Mouse (Mus musculus): ENCODE measurements around the gene Sstr3. TPM values are rescaled to one million over a fixed set of nuclear protein-coding genes. Genes with fewer than 3 reads are reported as not detected.

Sstr3 gene
- polyA plus RNA-seq, 1 experiment from 2014 or later, result 0.18 TPM

DNA sequence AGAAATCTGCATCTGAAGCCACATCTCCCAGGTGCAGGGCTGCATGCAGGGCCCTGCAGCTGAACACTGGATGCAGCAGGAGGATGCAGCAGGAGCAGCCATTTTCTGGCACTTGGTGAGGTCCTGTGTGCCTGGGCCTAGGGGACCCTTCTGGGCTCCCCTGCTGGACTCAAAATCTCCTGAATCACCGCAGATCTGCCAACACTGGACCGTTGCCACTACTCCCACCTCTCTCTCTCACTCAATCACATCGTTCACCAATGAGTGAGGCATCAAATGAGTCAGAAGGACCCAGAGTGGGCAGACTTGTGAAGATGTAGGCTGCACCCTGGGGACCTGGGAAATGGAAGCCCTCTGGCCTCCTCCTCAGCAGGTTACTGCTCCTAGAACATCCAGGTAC lies 3.4 kb downstream of the Sstr3 start:
- no peak for ATAC-seq (ENCODE audit: low FRiP score, low TSS enrichment)
- 81% methylated on average over 3 of the region's 3 CpGs for WGBS
- no peak overlapping the region for H3K27ac ChIP-seq (replicated peaks; ENCODE audit: low read depth, low read length)

GRCm38 (mm10) chr15:78535723-78536421 lies 8.6 kb downstream of the Sstr3 start:
- H3K27me3 ChIP-seq (ENCODE audit: control insufficient read depth, insufficient read depth, low read length), result no peaks in the 10 kb centered on the region
- H3K36me3 ChIP-seq (ENCODE audit: control insufficient read depth, insufficient read depth, low read length), result no peaks in the 10 kb centered on the region
- H3K9ac ChIP-seq (replicated peaks; ENCODE audit: low read length), result 0 out of 2 replicates have a peak overlapping the region, but pooled peaks have one; percentile 16
- 32% methylated on average over 10 of the region's 10 CpGs for WGBS
- H3K4me2 ChIP-seq (ENCODE audit: low read length), result no peak overlapping the region
- H3K4me3 ChIP-seq (replicated peaks; ENCODE audit: low read depth, low read length), result no peak overlapping the region
- no peaks in the 10 kb centered on the region for H3K9me3 ChIP-seq (ENCODE audit: control insufficient read depth, low read length)
- no peak for ATAC-seq (ENCODE audit: low FRiP score, low TSS enrichment)
- peak; percentile 66 for DNase-seq
- H3K27ac ChIP-seq (replicated peaks; ENCODE audit: low read depth, low read length), result peak overlapping the region; percentile 57
- H3K4me1 ChIP-seq (ENCODE audit: control insufficient read depth, insufficient read depth, low read length), result peaks cover 17% of the 10 kb centered on the region; the same call in 1 of the 2 replicates

More for the DNA sequence above, 3.4 kb downstream of the Sstr3 start:
- Histone ChIP-seq H3K9ac (replicated peaks; ENCODE audit: low read length) (no peak overlapping the region), H3K27me3 (ENCODE audit: control insufficient read depth, insufficient read depth, low read length) (no peaks in the 10 kb centered on the region), H3K9me3 (ENCODE audit: control insufficient read depth, low read length) (no peaks in the 10 kb centered on the region), H3K4me2 (ENCODE audit: low read length) (no peak overlapping the region), H3K4me1 (ENCODE audit: control insufficient read depth, insufficient read depth, low read length) (peaks cover 10% of the 10 kb centered on the region), H3K36me3 (ENCODE audit: control insufficient read depth, insufficient read depth, low read length) (no peaks in the 10 kb centered on the region), H3K4me3 (replicated peaks; ENCODE audit: low read depth, low read length) (no peak overlapping the region)
- DNase-seq, result no peak

- H3K9me3 ChIP-seq (ENCODE audit: control insufficient read depth, low read length), result no peaks in the 10 kb centered on the region
- H3K4me3 ChIP-seq (replicated peaks; ENCODE audit: low read depth, low read length), result no peak overlapping the region
- peaks cover 28% of the 10 kb centered on the region for H3K4me1 ChIP-seq (ENCODE audit: control insufficient read depth, insufficient read depth, low read length)
- 80% methylated on average over 10 of the region's 10 CpGs for WGBS
- no peak for ATAC-seq (ENCODE audit: low FRiP score, low TSS enrichment)
- no peak overlapping the region for H3K27ac ChIP-seq (replicated peaks; ENCODE audit: low read depth, low read length)
- H3K27me3 ChIP-seq (ENCODE audit: control insufficient read depth, insufficient read depth, low read length), result no peaks in the 10 kb centered on the region
- DNase-seq, result no peak
- H3K36me3 ChIP-seq (ENCODE audit: control insufficient read depth, insufficient read depth, low read length), result no peaks in the 10 kb centered on the region
- H3K4me2 ChIP-seq (ENCODE audit: low read length), result no peak overlapping the region
- no peak overlapping the region for H3K9ac ChIP-seq (replicated peaks; ENCODE audit: low read length)
Measured at GRCm38 (mm10) chr15:78533346-78533835, 11.1 kb downstream of the Sstr3 start.

- no peak overlapping the region; the same call in 1 of the 2 replicates for H3K9ac ChIP-seq (replicated peaks; ENCODE audit: low read length)
- no peak for ATAC-seq (ENCODE audit: low FRiP score, low TSS enrichment)
- WGBS, result 72% methylated on average over 10 of the region's 10 CpGs
Measured at GRCm38 (mm10) chr15:78532566-78533345, 11.7 kb downstream of the Sstr3 start.

GRCm38 (mm10) chr15:78531901-78532469 lies 12.5 kb downstream of the Sstr3 start:
- peak overlapping the region; percentile 82 for H3K27ac ChIP-seq (replicated peaks; ENCODE audit: low read depth, low read length)
- H3K4me1 ChIP-seq (ENCODE audit: control insufficient read depth, insufficient read depth, low read length), result peaks cover 28% of the 10 kb centered on the region
- no peaks in the 10 kb centered on the region for H3K27me3 ChIP-seq (ENCODE audit: control insufficient read depth, insufficient read depth, low read length)
- H3K36me3 ChIP-seq (ENCODE audit: control insufficient read depth, insufficient read depth, low read length), result no peaks in the 10 kb centered on the region
- peak overlapping the region; percentile 28 for H3K4me3 ChIP-seq (replicated peaks; ENCODE audit: low read depth, low read length)
- peak overlapping the region; percentile 61; the same call in 1 of the 2 replicates for H3K9ac ChIP-seq (replicated peaks; ENCODE audit: low read length)
- 1% methylated on average over 25 of the region's 25 CpGs for WGBS
- peak; percentile 99 for DNase-seq
- H3K9me3 ChIP-seq (ENCODE audit: control insufficient read depth, low read length), result no peaks in the 10 kb centered on the region
- ATAC-seq (ENCODE audit: low FRiP score, low TSS enrichment), result peak; percentile 76
- peak overlapping the region; percentile 61 for H3K4me2 ChIP-seq (ENCODE audit: low read length)

More at GRCm38 (mm10) chr15:78532566-78533345, 11.7 kb downstream of the Sstr3 start:
- Histone ChIP-seq H3K9me3 (ENCODE audit: control insufficient read depth, low read length) (no peaks in the 10 kb centered on the region), H3K4me1 (ENCODE audit: control insufficient read depth, insufficient read depth, low read length) (peaks cover 28% of the 10 kb centered on the region), H3K4me2 (ENCODE audit: low read length) (no peak overlapping the region), H3K36me3 (ENCODE audit: control insufficient read depth, insufficient read depth, low read length) (no peaks in the 10 kb centered on the region), H3K27me3 (ENCODE audit: control insufficient read depth, insufficient read depth, low read length) (no peaks in the 10 kb centered on the region), H3K4me3 (replicated peaks; ENCODE audit: low read depth, low read length) (no peak overlapping the region), H3K27ac (replicated peaks; ENCODE audit: low read depth, low read length) (0 out of 2 replicates have a peak overlapping the region, but pooled peaks have one; percentile 37)
- no peak for DNase-seq

- no peak for ATAC-seq (ENCODE audit: low FRiP score, low TSS enrichment)
- no peak for DNase-seq
- Histone ChIP-seq H3K36me3 (ENCODE audit: control insufficient read depth, insufficient read depth, low read length) (no peaks in the 10 kb centered on the region), H3K27ac (replicated peaks; ENCODE audit: low read depth, low read length) (peak overlapping the region; percentile 82; the same call in 1 of the 2 replicates), H3K27me3 (ENCODE audit: control insufficient read depth, insufficient read depth, low read length) (no peaks in the 10 kb centered on the region), H3K4me3 (replicated peaks; ENCODE audit: low read depth, low read length) (peak overlapping the region; percentile 28), H3K9ac (replicated peaks; ENCODE audit: low read length) (peak overlapping the region; percentile 61; the same call in 1 of the 2 replicates), H3K4me2 (ENCODE audit: low read length) (peak overlapping the region; percentile 61), H3K9me3 (ENCODE audit: control insufficient read depth, low read length) (no peaks in the 10 kb centered on the region), H3K4me1 (ENCODE audit: control insufficient read depth, insufficient read depth, low read length) (peaks cover 28% of the 10 kb centered on the region)
- 73% methylated on average over 4 of the region's 4 CpGs for WGBS
Measured at GRCm38 (mm10) chr15:78531451-78531720, 13.1 kb downstream of the Sstr3 start.

DNA sequence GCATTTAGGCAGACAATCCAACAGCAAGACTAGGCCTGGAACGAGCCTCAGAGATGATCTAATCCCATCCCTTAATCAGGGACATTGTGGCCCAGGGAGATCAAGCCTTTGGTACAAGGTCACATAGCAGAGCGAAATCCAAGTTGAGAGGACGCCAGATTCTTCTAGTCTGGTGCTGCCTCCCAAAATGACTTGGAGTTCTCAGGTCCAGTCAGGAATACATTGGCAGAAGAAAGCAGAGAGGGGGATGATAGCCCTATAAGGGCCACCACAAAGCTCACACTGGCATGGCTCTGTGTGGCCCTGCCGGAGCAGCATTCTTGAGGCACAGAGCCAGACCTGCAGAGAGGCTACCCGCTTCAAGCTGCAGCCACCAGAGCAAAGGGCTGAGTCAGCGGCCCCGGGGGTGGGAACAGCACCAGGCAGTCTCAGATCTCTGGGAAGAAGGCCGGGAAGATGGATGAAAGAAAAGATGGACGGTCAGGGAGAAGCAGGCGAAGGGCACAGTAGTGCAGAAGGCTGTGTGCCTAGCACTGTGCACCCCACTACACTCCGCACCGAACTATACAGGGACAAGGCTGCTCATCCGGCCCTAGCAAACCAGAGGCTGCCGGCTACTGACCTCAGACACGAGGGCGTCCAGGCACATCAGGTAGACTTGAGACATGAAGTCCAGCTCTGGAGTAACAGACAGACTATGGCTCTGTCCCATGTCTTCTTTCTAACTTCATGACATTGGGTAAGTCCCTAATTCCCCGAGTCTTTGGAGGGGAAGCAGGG lies 13.6 kb downstream of the Sstr3 start, which contains the start of gene C1qtnf6:
Gene C1qtnf6 (minus strand): TSS at position 746 of the 780 bp plus-strand sequence.
- peak within 1 kb of the TSS; percentile 28 for H3K4me3 ChIP-seq (replicated peaks; ENCODE audit: low read depth, low read length)
- WGBS, result 80% methylated on average over 17 of the region's 17 CpGs
- no peaks in the 10 kb centered on the region for H3K9me3 ChIP-seq (ENCODE audit: control insufficient read depth, low read length)
- H3K36me3 ChIP-seq (ENCODE audit: control insufficient read depth, insufficient read depth, low read length), result no peaks in the 10 kb centered on the region
- no peak for DNase-seq
- H3K4me2 ChIP-seq (ENCODE audit: low read length), result peak within 1 kb of the TSS; percentile 61
- H3K4me1 ChIP-seq (ENCODE audit: control insufficient read depth, insufficient read depth, low read length), result peaks cover 24% of the 10 kb centered on the region
- peak within 1 kb of the TSS; percentile 61; the same call in 1 of the 2 replicates for H3K9ac ChIP-seq (replicated peaks; ENCODE audit: low read length)
- no peak for ATAC-seq (ENCODE audit: low FRiP score, low TSS enrichment)
- H3K27me3 ChIP-seq (ENCODE audit: control insufficient read depth, insufficient read depth, low read length), result no peaks in the 10 kb centered on the region
- peak within 1 kb of the TSS; percentile 82 for H3K27ac ChIP-seq (replicated peaks; ENCODE audit: low read depth, low read length)

GRCm38 (mm10) chr15:78530141-78530540 lies 14.3 kb downstream of the Sstr3 start:
- Histone ChIP-seq H3K27ac (replicated peaks; ENCODE audit: low read depth, low read length) (no peak overlapping the region), H3K27me3 (ENCODE audit: control insufficient read depth, insufficient read depth, low read length) (no peaks in the 10 kb centered on the region), H3K36me3 (ENCODE audit: control insufficient read depth, insufficient read depth, low read length) (no peaks in the 10 kb centered on the region), H3K9ac (replicated peaks; ENCODE audit: low read length) (no peak overlapping the region; the same call in 1 of the 2 replicates), H3K4me2 (ENCODE audit: low read length) (no peak overlapping the region), H3K4me1 (ENCODE audit: control insufficient read depth, insufficient read depth, low read length) (peaks cover 19% of the 10 kb centered on the region; the same call in 1 of the 2 replicates), H3K9me3 (ENCODE audit: control insufficient read depth, low read length) (no peaks in the 10 kb centered on the region), H3K4me3 (replicated peaks; ENCODE audit: low read depth, low read length) (no peak overlapping the region)
- 72% methylated on average over 3 of the region's 3 CpGs for WGBS
- DNase-seq (no peak), ATAC-seq (ENCODE audit: low FRiP score, low TSS enrichment) (no peak)

All from midbrain, embryonic 14.5 days (tissue).